Mouse (Mus musculus) NIH3T3 (cell line): ENCODE measurements around the gene Gm21783.
"Not testable (repeated sequence)": the region's sequence is repeated elsewhere in the genome, so short reads cannot be mapped to it uniquely, and the experiment has no call there.

Experiments
- DNase-seq: peaks from one replicate; pipeline ENCODE4 v3.0.0-alpha.2; 2012; ENCODE audit warnings: low read depth

Gm21783 gene

GRCm38 (mm10) chrY:44981163-44981562, at the start of gene Gm21783:
Gm21783 (minus strand) TSS chrY:44981263.
- DNase-seq = not testable (repeated sequence)
